Mouse (Mus musculus) embryonic fibroblast, embryonic 13.5 days (primary cell): ENCODE measurements around the gene Farp1.

Experiments
- CTCF ChIP-seq: IDR thresholded peaks from 2 replicates; pipeline ENCODE4 v1.5.1; 2011; ENCODE audit warnings: mild to moderate bottlenecking, control low read depth, low read length, moderate library complexity, borderline replicate concordance; ENCODE audit not compliant: insufficient read depth
- POLR2A ChIP-seq: IDR thresholded peaks from 2 replicates; pipeline ENCODE4 v1.6.1; 2011; ENCODE audit warnings: low read depth, mild to moderate bottlenecking, control low read depth, low read length, moderate library complexity

- TF ChIP-seq POLR2A (no peak), CTCF (no peak)
These were observed 99.4 kb downstream of the Farp1 start for GRCm38 (mm10) chr14:121134414-121134813.
